Mouse (Mus musculus) lung, adult 2 months (tissue): Measurements from ENCODE around the gene Spatc1l.

Experiments
- CTCF ChIP-seq: fragments of 200-500 bp; IDR thresholded peaks from 2 replicates; pipeline ENCODE4 v1.5.1; 2011; ENCODE audit warnings: mild to moderate bottlenecking, low read length, control low read depth; ENCODE audit not compliant: insufficient read depth
- POLR2A ChIP-seq: fragments of 200-500 bp; IDR thresholded peaks from 2 replicates; pipeline ENCODE4 v1.6.1; 2011; ENCODE audit warnings: low read depth, mild to moderate bottlenecking, control low read depth, low read length, borderline replicate concordance; ENCODE audit errors: extremely low read depth

DNA sequence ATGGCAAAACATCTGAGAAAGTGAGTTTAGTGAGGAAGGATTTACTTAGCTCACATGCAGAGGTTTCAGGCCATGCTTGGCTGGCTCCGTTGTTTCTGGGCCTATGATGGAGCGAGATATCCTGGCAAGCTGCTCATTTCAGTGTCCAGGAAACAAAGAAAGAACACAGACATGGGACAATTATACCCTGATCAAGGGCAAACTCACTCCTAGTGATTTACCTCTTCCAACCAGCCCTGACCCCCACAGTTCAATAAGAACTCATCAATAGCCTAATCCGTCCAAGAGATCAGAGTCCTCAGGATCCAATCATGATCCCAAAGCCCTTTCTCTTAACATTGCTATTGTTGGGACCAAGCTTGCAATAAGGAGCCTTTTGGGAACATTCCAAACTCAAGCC is 10.1 kb downstream of the Spatc1l start:
- TF ChIP-seq CTCF (no peak), POLR2A (no peak)
